Mouse (Mus musculus) E14TG2a.4 (cell line): Measurements from ENCODE around the gene Mkln1.
A peak's percentile ranks its signal among the peaks of the same experiment; 100 is the strongest.

Source experiments
- H3K27me3 ChIP-seq: 2 replicates; pipeline ENCODE4 v1.6.1; 2014; ENCODE audit warnings: low read length, control low read depth; ENCODE audit not compliant: insufficient read depth
- H3K36me3 ChIP-seq: 2 replicates; pipeline ENCODE4 v1.6.1; 2014; ENCODE audit warnings: low read length, control low read depth; ENCODE audit not compliant: insufficient read depth
- H3K4me1 ChIP-seq: replicated peaks from 2 replicates; pipeline ENCODE4 v1.6.1; 2014; ENCODE audit warnings: low read depth, low read length, control low read depth
- H3K4me3 ChIP-seq: replicated peaks from 2 replicates; pipeline ENCODE4 v1.5.1; 2014; ENCODE audit warnings: mild to moderate bottlenecking, low read length
- H3K9me3 ChIP-seq: 2 replicates; pipeline ENCODE4 v1.6.1; 2014; ENCODE audit warnings: low read length, control low read depth
- CTCF ChIP-seq: conservative IDR thresholded peaks from 2 replicates; pipeline ENCODE4 v1.5.1; 2014; ENCODE audit warnings: low read length
- NANOG ChIP-seq: IDR thresholded peaks from 2 replicates; pipeline ENCODE4 v1.6.1; 2014; ENCODE audit warnings: borderline replicate concordance, low read length, mixed read lengths
- POU5F1 ChIP-seq: IDR thresholded peaks from 2 replicates; pipeline ENCODE4 v1.6.1; 2014; ENCODE audit warnings: low read length, borderline replicate concordance

Mkln1 gene

DNA sequence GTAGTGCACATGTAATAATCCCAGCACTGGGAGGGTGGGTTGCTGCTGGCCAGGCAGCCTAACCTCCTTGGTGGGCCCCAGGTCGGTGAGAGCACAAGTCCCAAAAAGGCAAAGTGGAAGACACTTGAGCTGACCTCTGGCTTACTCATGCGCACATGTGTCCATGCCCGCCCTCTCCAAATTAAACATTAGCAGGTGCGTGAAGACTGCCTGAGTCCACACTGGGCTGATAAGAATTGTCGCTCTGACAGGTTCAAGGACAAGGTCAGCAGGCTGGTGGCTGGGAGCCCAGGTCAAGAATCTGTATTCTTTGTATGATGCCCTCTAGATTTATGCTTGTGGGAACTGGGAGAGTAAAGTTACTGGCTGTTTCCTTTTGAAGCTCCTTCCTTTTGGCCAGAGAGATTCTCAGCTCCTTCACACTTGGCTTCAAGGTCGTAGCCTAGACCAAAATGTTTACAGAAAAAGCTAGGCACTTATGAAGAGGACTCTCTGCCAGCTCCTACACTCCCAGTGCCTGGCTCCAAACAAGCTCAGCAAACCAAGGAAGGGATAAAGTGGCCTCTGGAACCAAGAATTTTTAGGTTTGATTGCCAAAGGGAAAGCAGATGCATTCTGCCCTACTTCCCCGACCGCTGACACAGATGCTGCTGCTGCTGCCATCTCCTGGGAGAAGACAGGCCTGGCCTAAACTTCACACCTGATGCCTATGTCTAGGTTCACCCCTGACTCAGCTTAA is 8.1 kb upstream of the Mkln1 start:
- Histone ChIP-seq H3K27me3 (no peaks in the 10 kb centered on the region), H3K4me3 (no peak overlapping the region), H3K4me1 (peaks cover 29% of the 10 kb centered on the region), H3K36me3 (no peaks in the 10 kb centered on the region), H3K9me3 (no peaks in the 10 kb centered on the region)
- TF ChIP-seq POU5F1 (no peak), NANOG (no peak)

DNA sequence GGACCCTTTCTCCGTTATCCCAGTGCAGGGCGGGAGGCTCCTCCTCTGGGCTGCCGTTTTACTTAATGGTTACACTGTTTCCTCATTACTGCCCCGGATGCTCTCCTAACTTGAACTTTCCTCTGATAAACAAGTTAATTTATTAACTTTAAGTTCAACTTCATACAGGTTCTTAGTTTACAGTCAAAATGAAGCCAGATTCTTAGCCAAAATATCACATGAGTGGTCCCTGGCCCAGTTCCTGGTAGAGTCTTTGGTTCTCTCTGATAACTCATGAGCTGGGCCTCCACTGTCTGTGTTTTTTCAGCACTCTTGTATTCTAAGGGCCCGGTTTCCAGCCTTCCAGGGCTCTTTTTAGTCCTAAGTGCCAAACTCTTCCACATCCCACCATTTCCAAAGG is 5.7 kb upstream of the Mkln1 start:
- Histone ChIP-seq H3K27me3 (no peaks in the 10 kb centered on the region), H3K4me1 (peaks cover 30% of the 10 kb centered on the region), H3K9me3 (no peaks in the 10 kb centered on the region), H3K36me3 (no peaks in the 10 kb centered on the region), H3K4me3 (no peak overlapping the region)
- no peak for TF ChIP-seq POU5F1
- TF ChIP-seq NANOG = no peak
- no peak for TF ChIP-seq CTCF

- Histone ChIP-seq H3K4me3 (no peak overlapping the region), H3K9me3 (no peaks in the 10 kb centered on the region), H3K27me3 (no peaks in the 10 kb centered on the region), H3K36me3 (no peaks in the 10 kb centered on the region), H3K4me1 (peaks cover 36% of the 10 kb centered on the region)
- TF ChIP-seq POU5F1 = no peak
- no peak for TF ChIP-seq CTCF
- no peak for TF ChIP-seq NANOG
Measured at GRCm38 (mm10) chr6:31396118-31396517, 2.4 kb upstream of the Mkln1 start.

DNA sequence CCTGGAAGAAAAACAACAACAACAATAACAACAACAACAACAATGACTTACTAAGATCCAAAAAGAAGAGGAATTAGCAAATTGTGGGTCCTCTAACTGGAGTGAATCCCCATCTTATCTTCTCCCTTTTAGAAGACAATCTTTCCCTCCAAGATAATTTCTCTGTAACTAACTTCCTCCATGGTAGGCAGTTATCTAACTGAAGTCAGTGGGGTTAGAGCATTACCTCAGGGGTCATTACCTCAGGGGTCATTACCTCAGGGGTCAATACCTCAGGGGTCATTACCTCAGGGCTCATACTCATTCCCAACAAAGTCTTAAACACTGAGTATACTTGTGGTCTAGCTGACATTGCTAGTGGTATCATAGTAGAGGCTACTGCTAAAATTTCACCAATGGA is 1.2 kb upstream of the Mkln1 start:
- Histone ChIP-seq H3K27me3 (no peaks in the 10 kb centered on the region), H3K4me1 (peaks cover 37% of the 10 kb centered on the region), H3K9me3 (no peaks in the 10 kb centered on the region), H3K4me3 (no peak overlapping the region), H3K36me3 (no peaks in the 10 kb centered on the region)
- TF ChIP-seq POU5F1 (no peak), CTCF (no peak), NANOG (no peak)

- no peak for TF ChIP-seq POU5F1
- no peak for TF ChIP-seq NANOG
- no peaks in the 10 kb centered on the region for H3K27me3 ChIP-seq
Measured at GRCm38 (mm10) chr6:31397775-31398430, 632 bp upstream of the Mkln1 start.

GRCm38 (mm10) chr6:31399206-31399549 is 643 bp downstream of the Mkln1 start:
- peaks cover 30% of the 10 kb centered on the region for H3K4me1 ChIP-seq
- H3K9me3 ChIP-seq = no peaks in the 10 kb centered on the region
- H3K4me3 ChIP-seq = peak overlapping the region; percentile 92
- TF ChIP-seq NANOG (no peak), CTCF (no peak), POU5F1 (no peak)
- no peaks in the 10 kb centered on the region for H3K36me3 ChIP-seq
- H3K27me3 ChIP-seq = no peaks in the 10 kb centered on the region

More at GRCm38 (mm10) chr6:31397775-31398430, 632 bp upstream of the Mkln1 start:
- H3K36me3 ChIP-seq = no peaks in the 10 kb centered on the region
- H3K4me1 ChIP-seq = peaks cover 37% of the 10 kb centered on the region
- peak overlapping the region; percentile 92 for H3K4me3 ChIP-seq
- no peaks in the 10 kb centered on the region for H3K9me3 ChIP-seq

DNA sequence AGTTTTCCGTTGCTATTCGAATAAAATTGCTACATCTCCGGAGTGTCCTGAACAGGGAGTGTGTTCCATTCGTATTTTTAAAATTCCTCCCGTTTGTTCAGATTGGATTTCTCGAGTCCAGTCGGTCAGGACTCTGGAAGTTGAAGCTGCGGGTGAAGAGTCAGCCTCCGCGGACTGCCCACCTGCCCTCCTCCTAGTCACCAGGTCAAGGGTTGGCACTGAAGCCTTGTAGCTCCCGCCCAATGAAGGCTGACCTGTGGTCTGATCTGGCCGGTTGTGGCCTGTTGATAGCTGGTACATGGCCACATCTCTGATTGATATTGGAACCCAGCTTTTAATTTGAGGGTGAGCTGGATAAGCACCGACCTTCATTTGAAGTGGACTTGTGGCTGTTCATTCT is 1.0 kb downstream of the Mkln1 start:
- no peaks in the 10 kb centered on the region for H3K27me3 ChIP-seq
- H3K9me3 ChIP-seq = no peaks in the 10 kb centered on the region
- no peak for TF ChIP-seq CTCF
- no peak for TF ChIP-seq POU5F1
- no peak for TF ChIP-seq NANOG
- H3K36me3 ChIP-seq = no peaks in the 10 kb centered on the region
- peaks cover 30% of the 10 kb centered on the region for H3K4me1 ChIP-seq
- peak overlapping the region; percentile 92 for H3K4me3 ChIP-seq

- no peak for TF ChIP-seq NANOG
- TF ChIP-seq CTCF = no peak
- no peaks in the 10 kb centered on the region for H3K27me3 ChIP-seq
- no peaks in the 10 kb centered on the region for H3K36me3 ChIP-seq
- H3K4me1 ChIP-seq = no peaks in the 10 kb centered on the region
- no peak overlapping the region for H3K4me3 ChIP-seq
- no peaks in the 10 kb centered on the region for H3K9me3 ChIP-seq
Measured at GRCm38 (mm10) chr6:31411017-31411416, 12.5 kb downstream of the Mkln1 start.

DNA sequence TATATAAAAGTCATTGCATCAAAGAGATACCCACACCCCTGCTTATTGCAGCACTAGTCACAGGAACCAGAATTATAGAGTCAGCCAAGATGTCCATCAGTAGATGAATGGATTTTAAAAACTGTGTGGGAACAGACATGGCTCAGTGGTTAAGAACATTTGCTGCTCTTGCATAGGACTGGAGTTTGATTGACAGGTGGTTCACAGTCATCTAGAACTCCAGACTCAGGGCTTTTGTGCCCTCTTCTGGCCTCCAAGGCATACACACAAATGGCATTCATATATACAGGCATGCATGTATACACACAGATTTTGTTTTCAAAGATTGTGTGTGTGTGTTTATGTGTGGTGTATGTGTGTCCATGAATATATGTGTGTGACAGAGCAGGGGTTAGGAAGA is 14.0 kb downstream of the Mkln1 start:
- H3K4me3 ChIP-seq = no peak overlapping the region
- H3K36me3 ChIP-seq = no peaks in the 10 kb centered on the region
- no peaks in the 10 kb centered on the region for H3K9me3 ChIP-seq
- TF ChIP-seq NANOG (no peak), POU5F1 (no peak), CTCF (no peak)
- H3K4me1 ChIP-seq = no peaks in the 10 kb centered on the region
- H3K27me3 ChIP-seq = no peaks in the 10 kb centered on the region
